Mouse (Mus musculus): ENCODE measurements around the gene Cfap46.
"Not testable (repeated sequence)": the region's sequence is repeated elsewhere in the genome, so short reads cannot be mapped to it uniquely, and the experiment has no call there.

Gene Cfap46

GRCm38 (mm10) chr7:139663318-139663717 is 20.3 kb downstream of the Cfap46 start:
- no peak for DNase-seq (ENCODE audit: low read depth, low spot score)

- not testable (repeated sequence) for DNase-seq (ENCODE audit: low read depth, low spot score)
Measured at GRCm38 (mm10) chr7:139659901-139660300, 23.7 kb downstream of the Cfap46 start.

GRCm38 (mm10) chr7:139649698-139650097 is 33.9 kb downstream of the Cfap46 start:
- no peak for DNase-seq (ENCODE audit: low read depth, low spot score)

GRCm38 (mm10) chr7:139648107-139648824 is 35.4 kb downstream of the Cfap46 start:
- DNase-seq (ENCODE audit: low read depth, low spot score) = peak; percentile 96

GRCm38 (mm10) chr7:139633393-139633792 is 50.2 kb downstream of the Cfap46 start:
- DNase-seq (ENCODE audit: low read depth, low spot score) = no peak

GRCm38 (mm10) chr7:139625156-139625555 is 58.5 kb downstream of the Cfap46 start:
- DNase-seq (ENCODE audit: low read depth, low spot score) = no peak

GRCm38 (mm10) chr7:139622568-139622967 is 61.0 kb downstream of the Cfap46 start:
- DNase-seq (ENCODE audit: low read depth, low spot score) = no peak

- peak; percentile 80 for DNase-seq (ENCODE audit: low read depth, low spot score)
Measured at GRCm38 (mm10) chr7:139615767-139616766, 67.5 kb downstream of the Cfap46 start.

GRCm38 (mm10) chr7:139610328-139610727 is 73.3 kb downstream of the Cfap46 start:
- no peak for DNase-seq (ENCODE audit: low read depth, low spot score)

GRCm38 (mm10) chr7:139595862-139596261 is 87.8 kb downstream of the Cfap46 start:
- DNase-seq (ENCODE audit: low read depth, low spot score) = peak; percentile 21

GRCm38 (mm10) chr7:139595311-139595710 is 88.3 kb downstream of the Cfap46 start:
- DNase-seq (ENCODE audit: low read depth, low spot score) = no peak

GRCm38 (mm10) chr7:139591311-139591710 is 92.3 kb downstream of the Cfap46 start:
- no peak for DNase-seq (ENCODE audit: low read depth, low spot score)

- peak; percentile 68 for DNase-seq (ENCODE audit: low read depth, low spot score)
Measured at GRCm38 (mm10) chr7:139590302-139590701, 93.3 kb downstream of the Cfap46 start.

- no peak for DNase-seq (ENCODE audit: low read depth, low spot score)
Measured at GRCm38 (mm10) chr7:139587919-139588318, 95.7 kb downstream of the Cfap46 start.

- DNase-seq (ENCODE audit: low read depth, low spot score) = no peak
Measured at GRCm38 (mm10) chr7:139585183-139585821, 98.3 kb downstream of the Cfap46 start.

GRCm38 (mm10) chr7:139584221-139585175 is 99.1 kb downstream of the Cfap46 start:
- DNase-seq (ENCODE audit: low read depth, low spot score) = no peak

GRCm38 (mm10) chr7:139583094-139583737 is 100.4 kb downstream of the Cfap46 start:
- no peak for DNase-seq (ENCODE audit: low read depth, low spot score)

- DNase-seq (ENCODE audit: low read depth, low spot score) = no peak
Measured at GRCm38 (mm10) chr7:139582595-139582994, 101.0 kb downstream of the Cfap46 start, which contains the start of gene Nkx6-2. Gene Nkx6-2 (minus strand): TSS chr7:139582797.

GRCm38 (mm10) chr7:139581801-139582571 is 101.6 kb downstream of the Cfap46 start:
- DNase-seq (ENCODE audit: low read depth, low spot score) = no peak
